Mouse (Mus musculus) heart, embryonic 11.5 days (tissue): ENCODE measurements around the gene Gm49416. TPM values are rescaled to one million over a fixed set of nuclear protein-coding genes. Genes with fewer than 3 reads are reported as not detected.
A peak's percentile ranks its signal among the peaks of the same experiment; 100 is the strongest.
"Not testable (repeated sequence)": the region's sequence is repeated elsewhere in the genome, so short reads cannot be mapped to it uniquely, and the experiment has no call there.

Experiments used
- ATAC-seq: fragments of 200-750 bp; cut with Nextera tagmentation; replicated peaks from 2 replicates; pipeline ENCODE4 v1.8.0; 2017; ENCODE audit warnings: moderate library complexity; ENCODE audit not compliant: insufficient number of reproducible peaks, low FRiP score, low TSS enrichment
- H3K27ac ChIP-seq: fragments of 300-500 bp; sonication (generic); 2 replicates; pipeline ENCODE4 v1.5.1; 2014; ENCODE audit warnings: mild to moderate bottlenecking, low read depth, low read length
- H3K27me3 ChIP-seq: fragments of 300-500 bp; sonication (generic); 2 replicates; pipeline ENCODE4 v1.6.1; 2014; ENCODE audit warnings: mild to moderate bottlenecking, low read length, mixed read lengths; ENCODE audit not compliant: control insufficient read depth, insufficient read depth
- H3K36me3 ChIP-seq: fragments of 300-500 bp; sonication (generic); 2 replicates; pipeline ENCODE4 v1.6.1; 2014; ENCODE audit warnings: mild to moderate bottlenecking, low read length, moderate library complexity, mixed read lengths; ENCODE audit not compliant: control insufficient read depth, insufficient read depth
- H3K4me1 ChIP-seq: fragments of 300-500 bp; sonication (generic); 2 replicates; pipeline ENCODE4 v1.6.1; 2014; ENCODE audit warnings: low read length; ENCODE audit not compliant: control insufficient read depth, insufficient read depth
- H3K4me2 ChIP-seq: fragments of 300-500 bp; sonication (generic); 2 replicates; pipeline ENCODE4 v1.6.1; 2014; ENCODE audit warnings: mild to moderate bottlenecking, moderate library complexity
- H3K4me3 ChIP-seq: fragments of 300-500 bp; sonication (generic); 2 replicates; pipeline ENCODE4 v1.5.1; 2014; ENCODE audit warnings: low read depth, low read length
- H3K9ac ChIP-seq: fragments of 300-500 bp; sonication (generic); 2 replicates; pipeline ENCODE4 v1.6.1; 2014; ENCODE audit warnings: mild to moderate bottlenecking, low read depth, low read length, moderate library complexity
- H3K9me3 ChIP-seq: fragments of 300-500 bp; sonication (generic); replicated peaks from 2 replicates; pipeline ENCODE4 v1.6.1; 2016; ENCODE audit warnings: low read length; ENCODE audit not compliant: control insufficient read depth
- WGBS: fragments of 180-500 bp; shearing (Covaris S2); extraction: QIAGEN DNeasy Blood & Tissue Kit; methylation state at CpG from one replicate; pipeline ENCODE4 v1.1.7; 2014; ENCODE audit not compliant: insufficient replicate concordance; 5-methylcytosine and 5-hydroxymethylcytosine counted together
- polyA plus RNA-seq: library from polyadenylated mRNA; unstranded; fragments of >200 nt; fragmentation: Nextera tagmentation; extraction: Ambion mirVana; gene quantifications from 2 replicates; pipeline ENCODE4 v1.2.1, GENCODE M21; 2014

Gene Gm49416
- polyA plus RNA-seq, 1 experiment from 2014 or later = not detected

DNA sequence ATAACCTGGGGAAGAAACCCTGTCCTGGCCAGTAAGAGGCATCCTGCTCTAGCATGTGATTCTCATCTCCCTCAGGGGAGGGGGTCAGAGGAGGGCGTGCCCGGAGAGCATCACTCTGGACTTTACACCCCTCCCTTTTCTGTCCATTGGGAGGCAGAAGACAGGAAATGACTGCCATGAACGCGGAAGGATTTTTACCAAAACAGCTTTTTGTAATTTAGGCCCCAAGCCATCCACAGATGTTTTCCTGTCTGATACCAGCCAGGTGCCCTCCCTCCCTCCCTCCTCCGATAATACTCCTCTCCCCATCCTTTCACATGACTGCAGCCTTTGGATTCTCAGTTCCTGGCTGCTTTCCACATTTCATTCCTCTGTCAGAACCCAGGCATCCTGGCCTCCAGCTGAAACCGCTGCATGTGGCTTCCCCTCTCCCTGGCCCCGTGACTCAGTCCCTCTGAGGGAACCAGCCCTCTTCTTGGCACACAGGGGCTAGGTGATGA lies 38.3 kb upstream of the Gm49416 start, which contains the start of gene Lrrn4cl:
Gene Lrrn4cl (plus strand): TSS at position 367 of the 500 bp plus-strand sequence.
- H3K4me2 ChIP-seq = peak within 1 kb of the TSS; percentile 7; the same call in 1 of the 2 replicates
- no peaks in the 10 kb centered on the region for H3K27me3 ChIP-seq
- WGBS = 26% methylated on average over 7 of the region's 7 CpGs
- ATAC-seq = no peak; the same call in 1 of the 2 replicates
- peaks cover 4% of the 10 kb centered on the region; the same call in 1 of the 2 replicates for H3K4me1 ChIP-seq
- H3K36me3 ChIP-seq = 0 out of 2 replicates have a peak, but pooled peaks cover 3% of the 10 kb centered on the region
- no peak within 1 kb of the TSS for H3K9ac ChIP-seq
- H3K9me3 ChIP-seq = no peaks in the 10 kb centered on the region
- H3K27ac ChIP-seq = no peak within 1 kb of the TSS
- H3K4me3 ChIP-seq = no peak within 1 kb of the TSS

GRCm38 (mm10) chr19:8851639-8852038 lies 37.1 kb upstream of the Gm49416 start:
- Histone ChIP-seq H3K9ac (no peak overlapping the region), H3K36me3 (0 out of 2 replicates have a peak, but pooled peaks cover 3% of the 10 kb centered on the region), H3K27me3 (no peaks in the 10 kb centered on the region), H3K4me2 (no peak overlapping the region), H3K4me3 (no peak overlapping the region), H3K9me3 (no peaks in the 10 kb centered on the region), H3K27ac (no peak overlapping the region), H3K4me1 (peaks cover 4% of the 10 kb centered on the region; the same call in 1 of the 2 replicates)
- ATAC-seq = no peak
- 41% methylated on average over 7 of the region's 7 CpGs for WGBS

GRCm38 (mm10) chr19:8852236-8852928 lies 36.3 kb upstream of the Gm49416 start:
- Histone ChIP-seq H3K36me3 (no peaks in the 10 kb centered on the region), H3K27ac (no peak overlapping the region), H3K27me3 (no peaks in the 10 kb centered on the region), H3K4me1 (peaks cover 4% of the 10 kb centered on the region; the same call in 1 of the 2 replicates), H3K9me3 (no peaks in the 10 kb centered on the region), H3K9ac (no peak overlapping the region), H3K4me2 (no peak overlapping the region), H3K4me3 (no peak overlapping the region)
- WGBS = 47% methylated on average over 10 of the region's 10 CpGs
- no peak for ATAC-seq

GRCm38 (mm10) chr19:8853117-8853516 lies 35.6 kb upstream of the Gm49416 start:
- WGBS = 71% methylated on average over 3 of the region's 3 CpGs
- Histone ChIP-seq H3K27me3 (no peaks in the 10 kb centered on the region), H3K27ac (no peak overlapping the region), H3K36me3 (no peaks in the 10 kb centered on the region), H3K4me1 (peaks cover 4% of the 10 kb centered on the region; the same call in 1 of the 2 replicates), H3K9me3 (no peaks in the 10 kb centered on the region), H3K4me2 (no peak overlapping the region), H3K9ac (no peak overlapping the region), H3K4me3 (no peak overlapping the region)
- no peak for ATAC-seq

DNA sequence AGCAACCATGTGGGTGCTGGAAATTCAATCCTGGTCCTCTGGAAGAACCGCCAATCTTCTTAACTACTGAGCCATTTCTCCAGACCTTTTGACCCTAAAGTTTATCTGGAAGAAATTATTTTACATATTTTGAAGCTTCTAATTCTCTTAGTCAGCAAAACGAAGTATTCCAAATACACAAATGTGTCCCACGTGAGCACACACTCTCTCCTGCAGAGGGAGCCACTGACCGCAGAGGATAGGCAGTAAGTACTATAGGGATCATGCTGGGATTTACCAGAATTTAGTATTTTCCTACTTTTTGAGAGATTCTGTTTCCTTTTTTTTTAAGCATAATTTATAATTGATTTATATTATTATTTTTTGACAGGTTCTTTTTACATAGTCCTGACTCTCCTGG lies 31.0 kb upstream of the Gm49416 start:
- WGBS = 46% methylated on average over 4 of the region's 4 CpGs
- Histone ChIP-seq H3K4me1 (no peaks in the 10 kb centered on the region), H3K9me3 (no peaks in the 10 kb centered on the region), H3K36me3 (no peaks in the 10 kb centered on the region), H3K4me3 (no peak overlapping the region), H3K9ac (no peak overlapping the region), H3K27me3 (no peaks in the 10 kb centered on the region), H3K27ac (no peak overlapping the region), H3K4me2 (no peak overlapping the region)
- ATAC-seq = no peak

GRCm38 (mm10) chr19:8859018-8859417 lies 29.7 kb upstream of the Gm49416 start:
- no peaks in the 10 kb centered on the region for H3K27me3 ChIP-seq
- no peaks in the 10 kb centered on the region for H3K9me3 ChIP-seq
- ATAC-seq = no peak
- H3K9ac ChIP-seq = no peak overlapping the region
- H3K4me3 ChIP-seq = no peak overlapping the region
- H3K4me2 ChIP-seq = no peak overlapping the region
- WGBS = 11% methylated on average over 1 of the region's 1 CpGs
- H3K27ac ChIP-seq = no peak overlapping the region
- H3K4me1 ChIP-seq = no peaks in the 10 kb centered on the region
- no peaks in the 10 kb centered on the region for H3K36me3 ChIP-seq

- no peak overlapping the region for H3K4me2 ChIP-seq
- H3K27me3 ChIP-seq = no peaks in the 10 kb centered on the region
- H3K36me3 ChIP-seq = no peaks in the 10 kb centered on the region
- no peak overlapping the region for H3K9ac ChIP-seq
- no peaks in the 10 kb centered on the region for H3K9me3 ChIP-seq
- 73% methylated on average over 6 of the region's 6 CpGs for WGBS
- H3K4me1 ChIP-seq = no peaks in the 10 kb centered on the region
- H3K27ac ChIP-seq = no peak overlapping the region
- no peak overlapping the region for H3K4me3 ChIP-seq
- no peak for ATAC-seq
Observed at GRCm38 (mm10) chr19:8864265-8864664, 24.5 kb upstream of the Gm49416 start.

- not testable (repeated sequence) for ATAC-seq, H3K27me3 ChIP-seq, H3K36me3 ChIP-seq, H3K9ac ChIP-seq, H3K4me1 ChIP-seq, H3K27ac ChIP-seq, H3K9me3 ChIP-seq
- Histone ChIP-seq H3K4me3 (peak overlapping the region; percentile 80; the same call in 1 of the 2 replicates), H3K4me2 (peak overlapping the region; percentile 91)
- 56% methylated on average over 3 of the region's 3 CpGs for WGBS
Observed at GRCm38 (mm10) chr19:8870381-8870780, 18.3 kb upstream of the Gm49416 start.
